Mouse (Mus musculus) adrenal gland, adult 2 months (tissue): ENCODE measurements at regions not wholly inside any gene's neighbourhood (a gene's known extent, or its start where the extent isn't known, plus 50 kb on each side); places are given as distances from the start of the nearest gene placed in this dataset.

Source experiments
- DNase-seq: peaks from one replicate; pipeline ENCODE4 v3.0.0; 2021

- no peak for DNase-seq
Measured at GRCm38 (mm10) chr3:130887540-130888312, 157.5 kb upstream of the Rpl34 start.

- no peak for DNase-seq
Measured at GRCm38 (mm10) chr3:130885974-130886373, 155.8 kb upstream of the Rpl34 start.

DNA sequence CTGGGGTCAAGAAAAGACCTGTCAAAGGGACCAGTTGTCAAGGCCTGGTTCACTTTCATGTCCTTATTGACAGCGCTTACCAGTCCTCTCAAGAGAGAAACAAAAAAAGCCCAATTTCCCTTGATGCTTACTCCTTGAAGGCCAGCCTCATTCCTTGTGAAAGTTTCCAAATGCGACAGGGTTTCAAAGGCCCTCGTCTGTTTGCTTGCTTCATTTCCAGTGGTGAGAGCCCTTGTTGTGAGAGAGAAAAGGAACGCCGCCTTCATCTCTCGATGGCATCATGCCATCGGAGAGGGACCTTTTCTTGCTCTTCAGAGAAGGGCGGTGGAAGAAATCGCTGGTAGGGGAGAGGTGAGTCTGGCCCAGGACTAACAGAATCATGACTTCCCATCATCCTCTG, 154.2 kb upstream of the Rpl34 start:
- DNase-seq, result no peak

DNA sequence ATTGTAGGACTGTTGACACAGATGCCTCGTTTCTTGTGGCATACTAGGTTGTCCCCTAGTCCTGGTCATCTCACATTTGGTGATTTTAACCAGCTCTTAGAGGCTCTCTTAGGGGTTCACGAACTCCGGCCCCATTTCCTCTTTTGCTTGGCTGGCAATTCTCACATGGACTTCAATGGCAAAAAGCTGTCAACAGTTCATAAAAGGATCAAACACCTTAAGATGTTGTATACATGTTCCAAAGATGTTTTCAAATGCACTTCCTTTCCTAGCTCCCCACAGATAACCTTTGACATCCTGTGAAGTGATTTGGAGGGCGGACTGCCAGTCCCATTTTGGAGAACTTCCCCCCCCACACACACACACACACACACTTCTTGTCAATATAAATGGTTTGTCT, 153.7 kb upstream of the Rpl34 start:
- DNase-seq, result no peak

DNA sequence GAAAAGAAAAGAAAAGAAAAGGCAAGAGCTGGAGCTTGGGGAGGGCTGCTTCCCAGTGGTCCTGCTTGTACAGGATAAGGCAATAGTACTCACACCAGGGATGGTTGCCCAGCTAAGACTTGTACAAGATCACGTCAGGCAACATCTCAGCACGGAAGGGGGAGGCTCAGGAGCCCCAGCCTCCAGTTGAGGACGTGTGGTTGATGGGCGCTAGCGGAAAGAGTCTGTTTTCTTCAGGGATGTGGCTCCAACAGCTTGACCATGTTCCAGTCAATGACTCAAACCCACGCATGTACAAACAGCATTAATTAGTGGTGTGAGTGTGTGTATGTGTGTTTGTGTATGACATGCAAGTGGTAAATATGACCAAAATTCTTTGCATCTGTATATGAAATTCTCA, 153.1 kb upstream of the Rpl34 start:
- no peak for DNase-seq

DNA sequence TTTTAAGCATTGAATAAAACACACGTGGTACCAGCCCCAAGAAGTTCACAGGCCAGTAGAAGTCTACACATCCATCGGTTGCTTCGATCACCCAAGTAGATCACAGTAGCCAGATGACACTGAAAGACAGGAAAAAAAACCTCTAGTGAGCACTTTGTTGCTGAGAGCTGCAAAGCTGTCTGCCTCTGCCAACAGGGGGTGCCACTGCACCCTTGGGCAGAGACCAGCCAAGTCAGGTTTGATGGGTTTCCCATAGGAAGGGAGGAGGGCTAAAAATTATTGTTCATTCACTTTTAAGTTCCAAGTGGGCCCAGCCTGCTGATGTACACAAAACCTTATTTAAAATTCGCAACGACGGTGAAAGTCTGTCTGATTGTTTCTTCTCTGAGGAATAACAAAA, 150.3 kb upstream of the Rpl34 start:
- DNase-seq, result no peak

- no peak for DNase-seq
Measured at GRCm38 (mm10) chr3:130879463-130879862, 149.3 kb upstream of the Rpl34 start.

GRCm38 (mm10) chr3:130878834-130879233, 148.6 kb upstream of the Rpl34 start:
- no peak for DNase-seq

- peak; percentile 20 for DNase-seq
Measured at GRCm38 (mm10) chr3:130877981-130878380, 147.8 kb upstream of the Rpl34 start.

- no peak for DNase-seq
Measured at GRCm38 (mm10) chr3:130873745-130874144, 143.5 kb upstream of the Rpl34 start.

DNA sequence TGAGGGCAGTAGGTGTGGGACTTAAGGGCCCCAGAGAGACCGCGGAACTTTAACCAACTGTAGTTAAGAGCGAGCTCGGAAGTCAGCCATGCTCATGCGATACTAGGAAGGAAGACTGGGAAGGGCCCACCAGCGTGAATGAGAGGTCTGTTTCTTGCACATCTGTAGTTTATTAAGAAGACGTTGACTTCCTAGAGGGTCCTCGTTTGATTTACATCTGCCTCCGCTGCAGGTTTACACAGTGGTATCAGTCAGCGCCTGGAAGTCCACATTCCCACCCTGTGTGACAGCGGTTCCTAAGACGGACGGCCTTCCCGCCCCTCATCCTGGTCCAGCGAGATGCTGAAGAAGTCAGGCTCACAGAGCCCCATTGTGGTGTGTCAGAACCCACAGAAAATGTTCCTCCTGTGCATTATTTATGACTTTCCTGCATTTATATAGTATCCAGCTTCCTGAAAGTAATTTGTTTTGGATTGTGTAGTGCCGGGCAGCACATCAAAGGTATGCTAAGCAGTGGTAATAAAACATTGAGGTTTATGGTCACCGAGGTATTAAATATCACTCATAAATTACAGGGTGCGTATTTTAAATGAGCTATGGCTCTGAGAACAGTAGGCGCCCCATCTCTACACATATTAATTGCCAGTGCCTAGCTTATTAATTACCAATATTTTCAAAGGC, 136.9 kb upstream of the Rpl34 start:
- no peak for DNase-seq

GRCm38 (mm10) chr3:130864783-130865182, 134.6 kb upstream of the Rpl34 start:
- DNase-seq, result no peak

- DNase-seq, result peak; percentile 69
Measured at GRCm38 (mm10) chr3:130863376-130863775, 133.2 kb upstream of the Rpl34 start.

GRCm38 (mm10) chr3:130860315-130860714, 130.1 kb upstream of the Rpl34 start:
- DNase-seq, result no peak

DNA sequence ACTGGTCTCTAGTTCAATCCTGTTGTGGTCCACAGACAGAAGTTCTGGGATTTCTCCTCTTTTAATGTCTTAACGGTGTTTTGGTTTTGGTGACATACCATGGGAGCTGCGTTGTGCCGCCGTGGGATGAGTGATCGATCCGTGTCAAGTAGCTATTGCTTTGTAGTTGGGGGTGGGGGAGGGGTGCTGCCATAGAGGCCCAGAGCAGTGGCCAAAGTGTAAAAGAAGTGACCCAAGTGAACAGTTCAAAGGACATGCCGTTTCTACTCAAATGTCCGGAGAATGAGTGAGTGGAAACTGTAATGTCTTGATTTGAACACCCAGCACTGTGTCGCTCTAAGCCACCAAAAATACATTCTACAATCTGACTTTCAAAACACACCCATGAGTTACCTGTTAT, 123.7 kb upstream of the Rpl34 start:
- DNase-seq, result no peak

DNA sequence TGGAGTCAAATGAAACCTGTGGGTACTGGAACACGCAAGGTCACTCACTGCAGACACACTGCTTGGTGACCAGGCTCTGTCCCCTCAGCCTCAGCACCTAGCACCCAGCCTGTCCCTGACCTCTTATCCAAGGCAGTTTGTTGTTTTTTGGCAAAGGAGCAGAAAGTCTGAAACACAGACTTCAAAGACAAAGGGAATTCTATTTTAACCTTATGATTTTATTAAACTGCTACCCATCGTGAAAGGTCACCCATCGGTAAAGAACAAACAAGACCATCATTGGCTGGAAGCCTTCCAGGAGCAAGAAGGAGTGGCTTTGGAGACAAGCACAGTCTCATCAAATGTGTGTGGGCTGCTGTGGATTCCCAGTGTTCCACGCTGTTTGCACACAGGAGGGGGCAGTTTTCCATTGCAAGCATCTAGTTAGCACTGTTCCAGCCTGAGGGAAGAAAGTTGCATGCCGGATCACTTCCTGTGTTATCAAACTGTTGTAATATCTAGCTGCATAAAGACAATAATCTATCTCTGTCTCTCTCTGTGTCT, 120.6 kb upstream of the Rpl34 start:
- DNase-seq, result peak; percentile 70

GRCm38 (mm10) chr3:130841755-130842154, 111.6 kb upstream of the Rpl34 start:
- DNase-seq, result no peak

GRCm38 (mm10) chr3:130839924-130840440, 109.8 kb upstream of the Rpl34 start:
- no peak for DNase-seq

GRCm38 (mm10) chr3:130838626-130839422, 108.6 kb upstream of the Rpl34 start:
- no peak for DNase-seq

DNA sequence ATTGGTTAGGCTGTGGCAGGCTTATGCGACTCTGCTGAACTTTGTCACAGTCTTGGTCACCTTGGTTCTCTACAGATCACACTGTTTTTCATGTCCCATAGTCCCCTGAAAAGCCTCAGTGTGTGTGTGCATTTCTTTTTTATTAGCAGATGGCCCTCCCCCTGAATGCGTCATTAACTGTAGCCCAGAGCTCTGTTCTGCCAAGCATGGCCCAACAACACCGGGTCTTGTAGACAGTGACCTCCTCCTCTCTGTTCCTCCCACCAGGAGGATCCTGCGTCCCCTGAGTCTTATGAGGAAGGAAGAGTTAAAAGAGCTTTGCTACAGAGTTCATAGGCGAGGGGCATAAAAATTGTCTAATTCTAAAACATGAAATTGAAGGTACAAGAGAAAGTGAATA, 103.5 kb upstream of the Rpl34 start:
- no peak for DNase-seq

- no peak for DNase-seq
Measured at GRCm38 (mm10) chr3:130833082-130833481, 102.9 kb upstream of the Rpl34 start.

- DNase-seq, result no peak
Measured at GRCm38 (mm10) chr3:130831788-130832187, 101.6 kb upstream of the Rpl34 start.
